Comparison of ENCODE assay signal across 8 mouse cellular contexts in the genomic region with DNA sequence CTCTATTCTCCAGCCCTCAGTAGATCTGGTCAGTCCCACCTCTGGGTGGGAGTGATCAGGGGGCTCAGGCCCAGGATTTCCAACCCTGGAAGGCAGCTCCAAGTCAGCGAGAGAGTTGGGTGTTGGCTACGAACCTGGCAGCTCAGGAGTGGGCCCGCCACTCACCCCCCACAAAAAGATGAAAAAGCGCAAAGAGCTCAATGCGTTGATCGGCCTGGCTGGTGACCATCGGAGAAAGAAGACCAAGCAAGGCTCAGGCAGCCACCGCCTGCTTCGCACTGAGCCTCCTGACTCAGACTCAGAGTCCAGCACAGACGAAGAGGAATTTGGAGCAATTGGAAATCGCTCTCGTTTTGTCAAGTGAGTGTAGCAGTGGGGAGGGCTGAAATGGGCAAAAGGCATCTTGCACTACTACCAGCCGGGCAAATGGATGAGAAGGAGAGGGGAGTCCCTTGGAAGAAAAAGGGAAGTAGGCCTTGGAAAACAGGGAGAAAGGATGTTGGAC. TPM values are rescaled to one million over a fixed set of nuclear protein-coding genes. Genes with fewer than 3 reads are reported as not detected.
A peak's percentile ranks its signal among the peaks of the same experiment; 100 is the strongest.
DNase-seq lines count a peak whose midpoint lies in the region; ATAC-seq and TF ChIP-seq lines count a peak whose summit lies in the region.

No protein-coding gene starts in this region.

- no peak for ATAC-seq in embryonic facial prominence, embryonic 15.5 days (ENCODE audit: insufficient number of reproducible peaks, low FRiP score, low TSS enrichment, low read depth)
- no peak for ATAC-seq in intestine, postnatal 0 days
- ATAC-seq in neural tube, embryonic 12.5 days (ENCODE audit: low FRiP score, low read depth), result no peak

- intact Hi-C loops in left cerebral cortex, postnatal 36 days (cut with DNase I), result loop anchor here (10.0 kb wide), 1 partner anchor 216 kb away; no protein-coding TSS in a partner anchor

- WGBS in embryonic facial prominence, embryonic 15.5 days, result 39% methylated on average over 13 of the region's 13 CpGs
- WGBS in intestine, postnatal 0 days, result 23% methylated on average over 13 of the region's 13 CpGs
- 52% methylated on average over 13 of the region's 13 CpGs for WGBS in neural tube, embryonic 12.5 days

- peak overlapping the region; percentile 84 for H3K4me3 ChIP-seq in embryonic facial prominence, embryonic 15.5 days (replicated peaks)
- H3K4me3 ChIP-seq in intestine, postnatal 0 days (ENCODE audit: low read depth, low read length), result peak overlapping the region; percentile 84
- H3K4me3 ChIP-seq in neural tube, embryonic 12.5 days, result peak overlapping the region; percentile 80

- H3K4me2 ChIP-seq in embryonic facial prominence, embryonic 15.5 days (replicated peaks), result peak overlapping the region; percentile 66
- peak overlapping the region; percentile 65 for H3K4me2 ChIP-seq in intestine, postnatal 0 days (replicated peaks; ENCODE audit: low read depth)
- H3K4me2 ChIP-seq in neural tube, embryonic 12.5 days (replicated peaks), result peak overlapping the region; percentile 83

- no peak overlapping the region for H3K27ac ChIP-seq in embryonic facial prominence, embryonic 15.5 days (replicated peaks)
- H3K27ac ChIP-seq in intestine, postnatal 0 days (ENCODE audit: low read depth, low read length), result no peak overlapping the region
- no peak overlapping the region for H3K27ac ChIP-seq in neural tube, embryonic 12.5 days

- peak overlapping the region; percentile 77 for H3K9ac ChIP-seq in embryonic facial prominence, embryonic 15.5 days
- peak overlapping the region; percentile 96 for H3K9ac ChIP-seq in intestine, postnatal 0 days (ENCODE audit: low read depth, low read length)
- H3K9ac ChIP-seq in neural tube, embryonic 12.5 days, result peak overlapping the region; percentile 74

- no peak for TF ChIP-seq CTCF in intestine, postnatal 0 days (IDR thresholded peaks at IDR 0.05; ENCODE audit: low read depth)

- no peaks in the 10 kb centered on the region for H3K9me3 ChIP-seq in embryonic facial prominence, embryonic 15.5 days (replicated peaks)
- H3K9me3 ChIP-seq in intestine, postnatal 0 days (ENCODE audit: control insufficient read depth), result no peaks in the 10 kb centered on the region
- no peaks in the 10 kb centered on the region for H3K9me3 ChIP-seq in neural tube, embryonic 12.5 days

- H3K27me3 ChIP-seq in embryonic facial prominence, embryonic 15.5 days, result peaks cover 4% of the 10 kb centered on the region; the same call in 1 of the 2 replicates
- no peaks in the 10 kb centered on the region for H3K27me3 ChIP-seq in intestine, postnatal 0 days (replicated peaks; ENCODE audit: control insufficient read depth, insufficient read depth, low read length)
- no peaks in the 10 kb centered on the region for H3K27me3 ChIP-seq in neural tube, embryonic 12.5 days (replicated peaks)

- peak; percentile 4 to 11 for DNase-seq in cerebellum, adult 18-20 months
- DNase-seq in cerebellum, adult 11 months, result no peak
- peak; percentile 20 for DNase-seq in 3T3-L1 (ENCODE audit: low read depth, low spot score)
- no peak for DNase-seq in left cerebral cortex, postnatal 36 days (ENCODE audit: low spot score in 2 of 2)
- no peak for DNase-seq in urinary bladder, postnatal 4 days (ENCODE audit: low spot score in 2 of 2)

- peaks cover 14% of the 10 kb centered on the region for H3K4me1 ChIP-seq in embryonic facial prominence, embryonic 15.5 days
- H3K4me1 ChIP-seq in intestine, postnatal 0 days (replicated peaks; ENCODE audit: control insufficient read depth, insufficient read depth, low read length), result peaks cover 10% of the 10 kb centered on the region
- H3K4me1 ChIP-seq in neural tube, embryonic 12.5 days, result peaks cover 17% of the 10 kb centered on the region

- peaks cover 17% of the 10 kb centered on the region for H3K36me3 ChIP-seq in embryonic facial prominence, embryonic 15.5 days
- H3K36me3 ChIP-seq in intestine, postnatal 0 days (ENCODE audit: control insufficient read depth, insufficient read depth), result peaks cover 17% of the 10 kb centered on the region; the same call in 1 of the 2 replicates
- peaks cover 29% of the 10 kb centered on the region for H3K36me3 ChIP-seq in neural tube, embryonic 12.5 days

RNA-seq across cellular contexts. Expression of a gene that starts 1.0 kb away (rescaled TPM):
- 41.1 and 45.7 TPM in 2 replicates for polyA plus RNA-seq in embryonic facial prominence, embryonic 15.5 days (2015; fragmentation: Nextera tagmentation; extraction: Ambion mirVana)
- polyA plus RNA-seq in intestine, postnatal 0 days (2015; fragmentation: Nextera tagmentation; extraction: Ambion mirVana), result 33.3 and 35.0 TPM in 2 replicates
- polyA plus RNA-seq in neural tube, embryonic 12.5 days (2016; fragmentation: Nextera tagmentation; extraction: Ambion mirVana), result 23.5 and 27.8 TPM in 2 replicates
- 10 to 100 TPM; 52.1 to 55.5 TPM for total RNA-seq in left cerebral cortex, postnatal 36 days (2021)

RNA-seq across cellular contexts. Expression of a gene that starts 42.3 kb away (rescaled TPM):
- 0.35 TPM in 2 replicates for polyA plus RNA-seq in embryonic facial prominence, embryonic 15.5 days (2015; fragmentation: Nextera tagmentation; extraction: Ambion mirVana)
- polyA plus RNA-seq in intestine, postnatal 0 days (2015; fragmentation: Nextera tagmentation; extraction: Ambion mirVana), result 0.33 and 0.44 TPM in 2 replicates
- 0.43 and 0.67 TPM in 2 replicates for polyA plus RNA-seq in neural tube, embryonic 12.5 days (2016; fragmentation: Nextera tagmentation; extraction: Ambion mirVana)
- 1 to 10 TPM in 1 of 2 experiments, under 1 TPM in 1; 0.88 to 1.1 TPM for total RNA-seq in left cerebral cortex, postnatal 36 days (2021)

RNA-seq across cellular contexts. Expression of a gene that starts 46.1 kb away (rescaled TPM):
- polyA plus RNA-seq in embryonic facial prominence, embryonic 15.5 days (2015; fragmentation: Nextera tagmentation; extraction: Ambion mirVana), result 49.6 and 51.1 TPM in 2 replicates
- 40.8 and 43.2 TPM in 2 replicates for polyA plus RNA-seq in intestine, postnatal 0 days (2015; fragmentation: Nextera tagmentation; extraction: Ambion mirVana)
- polyA plus RNA-seq in neural tube, embryonic 12.5 days (2016; fragmentation: Nextera tagmentation; extraction: Ambion mirVana), result 36.2 and 44.5 TPM in 2 replicates
- total RNA-seq in left cerebral cortex, postnatal 36 days (2021), result 10 to 100 TPM; 64.5 to 68.2 TPM

Comparison
In these comparisons a context has a peak if more than half of its experiments do, and no peak if none do; other contexts are left out.
1. DNase-seq: peak in cerebellum, adult 18-20 months (2 of 2) and 3T3-L1 (single experiment); none in cerebellum, adult 11 months (single experiment), left cerebral cortex, postnatal 36 days (0 of 2) and urinary bladder, postnatal 4 days (0 of 2).
2. Peak in every context shown above with its lines, with median percentiles within 50 percentile points of each other: H3K4me2 ChIP-seq, H3K4me3 ChIP-seq and H3K9ac ChIP-seq.